33 mouse cellular contexts compared by ENCODE assay signal in the genomic region with DNA sequence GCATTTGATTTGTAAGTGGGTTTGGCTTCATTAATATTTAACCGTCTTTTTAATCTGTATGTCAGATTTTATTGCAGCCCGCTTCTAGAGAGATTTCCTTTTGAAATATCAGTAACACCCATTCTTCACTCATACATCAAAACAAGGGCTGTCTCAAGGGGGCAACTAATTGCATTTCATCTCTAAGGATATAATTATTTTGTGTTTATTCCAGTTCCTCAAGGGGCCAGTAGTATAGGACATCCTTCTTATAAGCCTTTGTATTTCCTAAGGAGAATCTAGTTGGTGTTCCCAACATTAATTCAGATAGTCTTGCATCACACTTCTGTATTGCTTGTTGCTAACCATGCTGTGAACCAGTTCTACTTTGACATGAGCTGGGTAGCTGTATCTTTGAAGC.
"Had no signal": no experiment of that assay in that cellular context is flagged by ENCODE, and none has a peak within 500 bp of the region (broad histone marks: within the 10 kb centered on the region; RNA-seq: fewer than 3 reads in every experiment).

No protein-coding gene starts in this region.

- H3K4me1 ChIP-seq: limb, embryonic 10.5 days; limb, embryonic 12.5 days; limb, embryonic 13.5 days; limb, embryonic 15.5 days; liver, embryonic 12.5 days; liver, embryonic 13.5 days; liver, embryonic 15.5 days; lung, embryonic 15.5 days; megakaryocyte, embryonic 14.5 days; midbrain, embryonic 10.5 days; midbrain, embryonic 12.5 days; midbrain, embryonic 13.5 days; midbrain, embryonic 15.5 days; neural tube, embryonic 12.5 days; neural tube, embryonic 13.5 days had no signal

- H3K27me3 ChIP-seq: limb, embryonic 12.5 days; limb, embryonic 13.5 days; limb, embryonic 15.5 days; liver, embryonic 12.5 days; liver, embryonic 13.5 days; liver, embryonic 15.5 days; lung, embryonic 15.5 days; megakaryocyte, embryonic 14.5 days; midbrain, embryonic 12.5 days; midbrain, embryonic 13.5 days; midbrain, embryonic 15.5 days; neural tube, embryonic 12.5 days; neural tube, embryonic 13.5 days had no signal

- ATAC-seq: liver, embryonic 12.5 days; liver, postnatal 0 days; lung, postnatal 0 days; midbrain, embryonic 13.5 days; midbrain, embryonic 15.5 days; midbrain, embryonic 16.5 days had no signal

- H3K9ac ChIP-seq: limb, embryonic 12.5 days; limb, embryonic 13.5 days; limb, embryonic 15.5 days; liver, embryonic 12.5 days; liver, embryonic 13.5 days; liver, embryonic 14.5 days; liver, embryonic 15.5 days; liver, postnatal 0 days; lung, embryonic 14.5 days; lung, embryonic 15.5 days; midbrain, embryonic 12.5 days; midbrain, embryonic 13.5 days; midbrain, embryonic 15.5 days; neural tube, embryonic 12.5 days; neural tube, embryonic 13.5 days had no signal

- H3K27ac ChIP-seq: limb, embryonic 10.5 days; limb, embryonic 12.5 days; limb, embryonic 13.5 days; limb, embryonic 15.5 days; liver, embryonic 12.5 days; liver, embryonic 13.5 days; liver, embryonic 14.5 days; liver, embryonic 15.5 days; lung, embryonic 15.5 days; macrophage; midbrain, embryonic 10.5 days; midbrain, embryonic 12.5 days; midbrain, embryonic 13.5 days; midbrain, embryonic 15.5 days; neural tube, embryonic 12.5 days; neural tube, embryonic 13.5 days had no signal

- H3K4me2 ChIP-seq: limb, embryonic 12.5 days; limb, embryonic 13.5 days; limb, embryonic 15.5 days; liver, embryonic 11.5 days; liver, embryonic 12.5 days; liver, embryonic 13.5 days; liver, embryonic 15.5 days; lung, embryonic 14.5 days; lung, embryonic 15.5 days; midbrain, embryonic 11.5 days; midbrain, embryonic 12.5 days; midbrain, embryonic 13.5 days; midbrain, embryonic 15.5 days; neural tube, embryonic 12.5 days; neural tube, embryonic 13.5 days had no signal

- H3K4me3 ChIP-seq: limb, embryonic 10.5 days; limb, embryonic 12.5 days; limb, embryonic 13.5 days; limb, embryonic 15.5 days; liver, embryonic 12.5 days; liver, embryonic 13.5 days; liver, embryonic 15.5 days; lung, embryonic 15.5 days; megakaryocyte, embryonic 14.5 days; midbrain, embryonic 10.5 days; midbrain, embryonic 12.5 days; midbrain, embryonic 13.5 days; midbrain, embryonic 15.5 days; myocyte; neural tube, embryonic 12.5 days; neural tube, embryonic 13.5 days had no signal

- H3K36me3 ChIP-seq: limb, embryonic 10.5 days; limb, embryonic 12.5 days; limb, embryonic 13.5 days; limb, embryonic 15.5 days; liver, embryonic 12.5 days; liver, embryonic 13.5 days; liver, embryonic 15.5 days; lung, embryonic 15.5 days; midbrain, embryonic 10.5 days; midbrain, embryonic 12.5 days; midbrain, embryonic 13.5 days; midbrain, embryonic 15.5 days; neural tube, embryonic 12.5 days; neural tube, embryonic 13.5 days had no signal

- H3K9me3 ChIP-seq: limb, embryonic 10.5 days; limb, embryonic 12.5 days; limb, embryonic 13.5 days; limb, embryonic 15.5 days; liver, embryonic 12.5 days; liver, embryonic 13.5 days; liver, embryonic 15.5 days; lung, embryonic 15.5 days; megakaryocyte, embryonic 14.5 days; midbrain, embryonic 10.5 days; midbrain, embryonic 12.5 days; midbrain, embryonic 13.5 days; midbrain, embryonic 15.5 days; neural tube, embryonic 12.5 days; neural tube, embryonic 13.5 days had no signal

- DNase-seq: left cerebral cortex, postnatal 4 days; liver; liver, embryonic 13.5 days; liver, postnatal 0 days; lung, adult 18-20 months; lung, adult 2 months; lung, embryonic 14.5 days; lung, postnatal 10 days; lung, postnatal 14 days; lung, postnatal 36 days; lung, postnatal 4 days; midbrain, embryonic 14.5 days had no signal
